Mouse (Mus musculus) adrenal gland, postnatal 36 days (tissue): ENCODE data around the gene Akap7. TPM values are rescaled to one million over a fixed set of nuclear protein-coding genes. Genes with fewer than 3 reads are reported as not detected.
A peak's percentile ranks its signal among the peaks of the same experiment; 100 is the strongest.

Source experiments
- DNase-seq, 2 experiments: peaks; one replicate each; pipeline ENCODE4 v3.0.0; 2021; ENCODE audit warnings: mixed read lengths in 1 of 2
- total RNA-seq, 2 experiments: library from RNA; stranded (reverse); gene quantifications; 2 replicates each; pipeline ENCODE4 v1.2.3; 2021

Gene Akap7
- total RNA-seq, 2 experiments from 2014 or later = 54.9 to 72.6 TPM

GRCm38 (mm10) chr10:25257466-25257865 lies 50.2 kb downstream of the Akap7 start:
- peak in 1 of 2 experiments; percentile 21 for DNase-seq

GRCm38 (mm10) chr10:25253474-25253873 lies 54.2 kb downstream of the Akap7 start:
- no peak for DNase-seq

- no peak for DNase-seq
These were observed 54.7 kb downstream of the Akap7 start for GRCm38 (mm10) chr10:25253006-25253405.

- peak; percentile 58 to 66 for DNase-seq
These were observed 57.6 kb downstream of the Akap7 start for GRCm38 (mm10) chr10:25250108-25250507.

GRCm38 (mm10) chr10:25246173-25246572 lies 61.5 kb downstream of the Akap7 start:
- no peak for DNase-seq

GRCm38 (mm10) chr10:25239156-25239555 lies 68.5 kb downstream of the Akap7 start:
- DNase-seq = peak; percentile 32 to 33

- no peak for DNase-seq
These were observed 73.6 kb downstream of the Akap7 start for GRCm38 (mm10) chr10:25234080-25234479.

GRCm38 (mm10) chr10:25232700-25233099 lies 75.0 kb downstream of the Akap7 start:
- DNase-seq = no peak

GRCm38 (mm10) chr10:25231358-25231757 lies 76.3 kb downstream of the Akap7 start:
- no peak for DNase-seq

GRCm38 (mm10) chr10:25224371-25224770 lies 83.3 kb downstream of the Akap7 start:
- no peak for DNase-seq

GRCm38 (mm10) chr10:25220754-25221153 lies 86.9 kb downstream of the Akap7 start:
- no peak for DNase-seq

GRCm38 (mm10) chr10:25219901-25220495 lies 87.7 kb downstream of the Akap7 start:
- no peak for DNase-seq

- peak; percentile 71 to 83 for DNase-seq
These were observed 88.4 kb downstream of the Akap7 start for GRCm38 (mm10) chr10:25219220-25219628.

- DNase-seq = no peak
These were observed 88.9 kb downstream of the Akap7 start for GRCm38 (mm10) chr10:25218746-25219145.

- no peak for DNase-seq
These were observed 91.7 kb downstream of the Akap7 start for GRCm38 (mm10) chr10:25215977-25216376.

- DNase-seq = no peak
These were observed 94.0 kb downstream of the Akap7 start for GRCm38 (mm10) chr10:25213716-25214115.

- DNase-seq = no peak
These were observed 99.1 kb downstream of the Akap7 start for GRCm38 (mm10) chr10:25208619-25209018.

GRCm38 (mm10) chr10:25207866-25208265 lies 99.8 kb downstream of the Akap7 start:
- no peak for DNase-seq

- no peak for DNase-seq
These were observed 107.0 kb downstream of the Akap7 start for GRCm38 (mm10) chr10:25200691-25201090.

GRCm38 (mm10) chr10:25199510-25200353 lies 107.9 kb downstream of the Akap7 start:
- peak; percentile 81 to 83 for DNase-seq

GRCm38 (mm10) chr10:25198575-25198974 lies 109.1 kb downstream of the Akap7 start:
- peak; percentile 45 to 46 for DNase-seq

- no peak for DNase-seq
These were observed 109.6 kb downstream of the Akap7 start for GRCm38 (mm10) chr10:25198048-25198447.
